Mouse (Mus musculus): ENCODE results near the gene Olfr556.

Gene Olfr556

DNA sequence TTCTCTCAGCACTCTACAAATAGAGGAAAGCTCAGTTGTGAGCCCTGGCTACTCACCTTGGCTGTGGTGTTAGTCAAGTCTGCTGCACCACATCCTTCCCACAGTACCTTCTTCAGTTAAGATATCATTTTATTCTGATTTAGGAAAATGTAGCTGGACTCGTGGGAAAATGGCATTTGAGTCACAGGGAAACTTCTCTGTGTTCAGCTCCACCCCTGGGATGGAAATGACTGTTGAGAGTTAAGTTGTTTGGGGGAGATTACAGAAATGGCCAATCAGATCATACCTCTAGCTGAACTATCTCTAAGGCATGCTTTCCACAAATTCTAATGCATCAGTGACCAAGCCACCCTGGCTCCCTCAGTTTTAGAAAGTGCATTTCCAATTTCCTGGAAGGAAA is 54.3 kb downstream of the Olfr556 start, which contains the start of gene Olfr33:
Olfr33 (minus strand) TSS at position 101 of the 400 bp plus-strand sequence.
- Histone ChIP-seq H3K27me3 (ENCODE audit: control insufficient read depth, insufficient read depth, low read length, poor library complexity, severe bottlenecking) (no peaks in the 10 kb centered on the region), H3K36me3 (ENCODE audit: control insufficient read depth, insufficient read depth, low read length, poor library complexity, severe bottlenecking) (no peaks in the 10 kb centered on the region)
- DNase-seq (ENCODE audit: low read depth, low spot score), result no peak
